Mouse (Mus musculus): ENCODE measurements around the gene Nosip.

The Nosip gene

DNA sequence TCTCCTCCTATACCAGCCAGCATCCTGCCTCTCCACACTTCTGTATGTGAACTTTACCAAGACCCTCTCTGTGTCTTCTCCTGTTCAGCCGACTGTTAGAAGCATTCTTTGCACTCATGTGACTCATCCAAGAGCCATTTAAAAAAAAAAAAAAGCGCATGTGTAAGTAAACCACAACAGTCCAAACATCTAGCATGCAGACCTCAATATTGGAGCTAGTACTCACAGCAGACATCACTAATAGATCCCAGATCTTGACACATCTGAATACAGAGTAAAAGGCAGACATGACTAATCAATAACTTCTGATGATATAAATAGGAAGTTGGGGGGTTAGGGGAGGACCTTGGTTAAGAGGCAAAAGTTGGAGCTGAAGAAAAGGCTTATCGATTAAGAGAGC, 26.6 kb upstream of the Nosip start:
- DNase-seq (ENCODE audit: low read depth, low spot score): no peak

GRCm38 (mm10) chr7:45036702-45037101, 25.5 kb upstream of the Nosip start:
- no peak for DNase-seq (ENCODE audit: low read depth, low spot score)

DNA sequence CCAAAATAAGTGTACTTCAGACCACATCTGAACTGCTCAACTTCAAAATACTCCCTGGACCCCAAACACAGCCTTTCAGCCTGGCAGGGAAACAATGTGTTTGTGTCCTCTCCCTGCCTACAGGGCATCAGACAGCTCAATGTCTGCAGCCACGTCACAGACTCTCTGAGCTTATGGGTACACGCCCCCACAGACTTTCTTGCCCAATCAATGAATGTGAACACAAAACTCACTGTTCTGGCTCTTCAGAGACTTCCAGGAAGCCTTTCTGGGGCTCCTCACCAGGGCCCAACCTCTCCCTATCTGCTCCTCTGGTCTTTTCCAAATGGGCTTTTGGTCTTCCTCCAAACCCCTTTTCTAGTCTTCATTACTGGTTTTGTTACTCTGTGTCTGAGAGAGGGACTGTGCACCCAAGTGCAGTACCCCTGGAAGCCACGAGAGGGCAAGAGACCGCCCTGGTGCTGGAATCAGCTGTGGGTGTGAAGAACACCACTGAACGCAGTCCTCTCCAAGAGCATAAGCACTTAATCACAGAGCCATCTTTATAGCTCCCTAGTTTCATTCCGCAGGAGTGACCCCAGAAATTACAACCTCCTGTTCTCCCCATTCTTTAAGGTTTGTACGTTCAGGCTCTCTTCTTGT, 24.4 kb upstream of the Nosip start:
- DNase-seq (ENCODE audit: low read depth, low spot score): no peak

DNA sequence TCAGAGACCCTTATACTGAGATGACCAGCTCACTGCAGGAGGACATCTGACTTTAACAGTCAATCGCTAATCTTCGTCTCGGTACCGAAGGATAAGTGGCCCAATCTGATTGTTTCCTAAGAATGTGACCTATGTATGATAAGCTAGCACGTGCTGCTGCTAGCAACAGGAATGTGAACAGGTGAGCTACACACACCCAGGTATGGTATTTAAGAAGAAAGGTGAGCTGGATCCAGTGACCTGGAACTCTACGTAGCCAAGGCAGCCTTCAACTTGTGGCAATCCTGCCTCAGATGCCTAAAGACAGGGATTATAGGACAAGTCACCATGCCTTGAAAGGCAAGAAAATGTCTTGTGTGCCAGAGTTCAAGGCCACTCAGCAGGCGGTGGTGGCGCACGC, 23.8 kb upstream of the Nosip start:
- no peak for DNase-seq (ENCODE audit: low read depth, low spot score)

DNA sequence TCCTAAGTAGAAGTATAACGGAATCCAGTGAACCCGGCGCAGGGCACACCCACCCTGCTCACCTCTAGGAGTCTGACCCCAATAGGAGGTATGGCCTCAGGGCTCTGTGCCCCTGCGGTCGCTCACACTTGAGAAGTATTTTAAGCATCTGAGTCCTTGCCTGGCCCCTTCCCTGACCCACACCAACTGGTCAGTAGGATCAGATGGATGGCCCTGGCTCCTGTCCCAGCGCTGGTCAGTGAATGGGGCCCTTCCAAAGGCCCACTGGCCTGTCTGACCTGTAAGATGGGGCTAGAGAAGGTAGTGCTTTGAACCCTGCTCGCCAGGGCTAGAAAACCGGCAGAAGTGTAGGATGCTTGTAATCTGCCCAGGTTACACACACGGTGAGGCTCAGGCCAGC, 21.4 kb upstream of the Nosip start:
- no peak for DNase-seq (ENCODE audit: low read depth, low spot score)

DNA sequence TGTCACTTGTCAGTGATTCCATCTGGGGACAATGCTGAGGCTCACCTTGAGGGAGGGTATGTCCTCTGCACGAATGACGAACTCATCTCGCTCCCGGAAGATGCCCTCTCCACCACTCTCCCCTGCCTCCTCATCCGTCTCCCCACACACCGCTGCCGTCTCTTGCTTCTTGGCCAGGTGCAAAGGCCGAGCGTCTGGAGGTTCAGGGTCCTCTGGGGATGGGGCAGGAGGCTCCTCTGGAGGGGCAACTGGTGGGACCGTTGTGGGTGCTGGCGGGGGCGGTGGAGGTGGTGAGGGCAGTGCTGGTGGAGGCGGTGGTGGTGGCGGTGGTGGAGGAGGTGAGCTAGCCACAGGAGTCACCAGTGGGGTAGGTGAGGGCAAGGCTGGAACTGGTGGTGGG, 18.9 kb upstream of the Nosip start:
- DNase-seq (ENCODE audit: low read depth, low spot score): no peak

- DNase-seq (ENCODE audit: low read depth, low spot score): no peak
Measured at GRCm38 (mm10) chr7:45045741-45046140, 16.5 kb upstream of the Nosip start.

DNA sequence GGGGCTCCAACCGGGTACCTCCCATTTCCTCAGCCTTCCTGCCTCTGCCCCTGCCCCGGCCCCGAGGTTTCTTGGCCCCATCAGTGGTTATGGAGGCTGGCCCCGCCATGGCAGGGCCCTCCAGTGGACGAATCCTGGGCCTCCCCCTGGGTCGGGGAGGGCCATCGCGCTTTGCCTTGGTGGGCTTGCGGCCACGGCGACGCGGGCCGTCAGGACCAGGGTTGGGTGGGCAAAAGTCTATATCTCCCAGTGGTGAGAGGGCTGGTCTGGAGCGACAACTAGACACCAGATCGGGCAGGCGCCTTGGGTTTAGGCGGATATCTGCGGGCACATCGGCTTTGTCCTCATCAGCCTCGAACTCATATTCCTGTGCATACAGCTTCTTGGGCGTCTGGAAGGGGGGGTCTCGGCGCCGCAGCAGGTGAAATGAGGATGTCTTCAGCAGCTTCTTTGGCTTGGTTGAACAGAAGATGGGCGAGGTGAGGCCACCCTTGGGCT, 15.3 kb upstream of the Nosip start:
- no peak for DNase-seq (ENCODE audit: low read depth, low spot score)

DNA sequence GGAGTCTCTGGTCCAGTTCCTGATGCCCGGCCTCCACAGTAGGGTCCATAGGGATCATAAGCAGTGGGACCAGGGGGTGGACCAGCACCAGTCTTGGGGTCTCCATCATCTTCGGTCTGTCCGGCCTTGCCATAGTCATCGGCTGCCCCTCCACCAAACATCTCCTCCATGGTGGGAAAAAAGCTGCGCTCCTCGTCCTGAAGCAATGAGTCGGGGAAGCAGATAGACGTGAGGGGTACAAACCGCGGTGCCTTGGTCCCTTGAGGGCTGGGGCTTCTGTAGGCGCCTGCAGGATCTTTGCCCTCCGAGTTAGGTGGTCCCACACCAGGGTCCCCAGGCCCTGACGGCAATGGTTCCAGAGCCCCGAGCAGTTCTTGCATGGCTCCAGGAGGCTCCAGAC, 14.7 kb upstream of the Nosip start:
- no peak for DNase-seq (ENCODE audit: low read depth, low spot score)

- DNase-seq (ENCODE audit: low read depth, low spot score): no peak
Measured at GRCm38 (mm10) chr7:45048001-45048890, 14.0 kb upstream of the Nosip start.

DNA sequence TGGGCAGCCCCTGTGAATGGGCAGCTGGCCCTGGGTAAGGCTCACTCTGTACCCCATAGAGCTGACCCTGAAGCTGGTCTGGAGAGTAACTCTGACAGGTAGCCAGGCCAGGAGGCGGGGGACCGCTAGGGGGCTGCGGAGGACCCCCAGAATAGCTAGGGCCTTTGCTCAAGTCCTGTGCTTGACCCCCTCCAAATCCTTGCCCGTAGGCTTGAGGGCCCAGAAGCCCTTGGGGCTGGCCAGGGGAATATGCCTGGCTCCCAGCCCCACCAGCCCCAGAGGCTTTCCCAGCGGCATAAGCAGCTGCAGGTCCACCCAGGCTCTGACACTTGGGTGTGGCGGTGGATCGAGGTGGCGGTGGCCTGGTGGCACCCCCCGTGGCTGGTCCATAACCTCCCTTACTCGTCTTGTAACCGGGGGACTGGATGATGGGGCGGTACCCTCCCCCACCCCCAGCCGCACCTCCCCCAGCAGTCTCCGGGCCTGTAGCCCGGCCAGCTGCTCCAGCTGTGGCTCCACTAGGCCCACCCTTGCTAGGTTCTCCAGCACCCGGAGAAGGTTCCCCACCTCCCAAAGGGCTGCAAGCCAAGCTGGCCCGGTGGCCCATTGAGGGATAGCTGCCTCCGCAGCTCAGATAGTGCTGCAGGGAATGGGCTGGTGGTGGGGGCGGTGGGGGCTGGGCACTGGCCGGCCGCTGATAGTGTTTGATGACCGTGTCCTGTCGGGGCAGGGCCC, 13.1 kb upstream of the Nosip start:
- DNase-seq (ENCODE audit: low read depth, low spot score): no peak

- DNase-seq (ENCODE audit: low read depth, low spot score): peak; percentile 93
Measured at GRCm38 (mm10) chr7:45050945-45051600, 11.2 kb upstream of the Nosip start.

DNA sequence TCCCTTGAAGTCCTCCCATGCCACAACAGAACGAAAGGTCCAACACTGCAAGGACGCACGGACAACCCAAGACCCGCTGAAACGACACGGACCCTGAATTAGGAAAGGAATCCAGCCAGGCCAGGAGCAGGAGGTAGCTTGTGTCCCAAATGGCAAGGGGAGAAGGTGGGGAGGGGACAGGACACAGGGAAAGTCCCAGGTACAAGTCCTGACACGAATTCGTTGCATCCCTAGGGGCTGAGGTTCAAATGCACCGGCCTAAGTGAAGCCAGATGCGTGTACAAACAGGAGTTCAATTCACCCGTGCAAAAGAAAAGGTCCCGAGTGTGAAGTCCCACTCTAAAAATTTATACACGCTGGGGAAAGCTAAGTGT, 10.6 kb upstream of the Nosip start:
- DNase-seq (ENCODE audit: low read depth, low spot score): no peak

DNA sequence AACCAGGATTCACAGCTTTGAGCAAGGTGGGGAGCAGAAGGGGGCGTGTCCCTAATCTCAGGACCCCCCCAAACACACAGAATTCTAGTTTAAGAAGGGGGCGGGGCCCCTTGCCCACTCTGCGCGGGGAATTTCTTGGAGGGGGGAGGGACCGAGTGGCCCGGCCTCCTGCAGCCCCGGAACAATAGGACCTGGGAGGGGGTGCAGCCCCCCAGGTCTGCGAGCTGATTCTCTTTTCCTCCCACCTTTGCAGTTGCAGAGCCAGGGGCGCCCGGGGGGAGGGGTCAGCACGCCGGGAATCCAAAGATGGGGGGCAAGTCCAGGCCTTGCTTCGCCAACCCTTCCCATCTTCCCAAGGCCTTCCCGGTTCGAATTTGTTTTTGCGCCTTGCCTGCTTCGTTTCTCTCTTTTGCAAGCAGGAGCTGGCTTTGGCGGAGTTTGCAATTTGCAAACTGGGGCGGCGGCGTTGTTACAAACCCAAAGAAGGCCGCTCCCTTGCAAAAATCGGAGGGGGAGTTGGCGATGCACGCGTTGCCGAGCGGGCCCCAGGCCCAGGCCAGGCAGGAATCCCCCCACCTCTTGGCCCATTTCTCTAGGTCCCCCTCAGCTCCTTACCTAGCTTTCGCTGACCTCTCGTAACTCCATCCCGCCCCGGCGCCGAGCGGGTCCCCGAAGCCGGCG, 9.9 kb upstream of the Nosip start:
- no peak for DNase-seq (ENCODE audit: low read depth, low spot score)

GRCm38 (mm10) chr7:45052862-45053116, 9.4 kb upstream of the Nosip start, which contains the start of gene Prr12:
Gene Prr12 (minus strand): TSS chr7:45052881.
- peak; percentile 66 for DNase-seq (ENCODE audit: low read depth, low spot score)

DNA sequence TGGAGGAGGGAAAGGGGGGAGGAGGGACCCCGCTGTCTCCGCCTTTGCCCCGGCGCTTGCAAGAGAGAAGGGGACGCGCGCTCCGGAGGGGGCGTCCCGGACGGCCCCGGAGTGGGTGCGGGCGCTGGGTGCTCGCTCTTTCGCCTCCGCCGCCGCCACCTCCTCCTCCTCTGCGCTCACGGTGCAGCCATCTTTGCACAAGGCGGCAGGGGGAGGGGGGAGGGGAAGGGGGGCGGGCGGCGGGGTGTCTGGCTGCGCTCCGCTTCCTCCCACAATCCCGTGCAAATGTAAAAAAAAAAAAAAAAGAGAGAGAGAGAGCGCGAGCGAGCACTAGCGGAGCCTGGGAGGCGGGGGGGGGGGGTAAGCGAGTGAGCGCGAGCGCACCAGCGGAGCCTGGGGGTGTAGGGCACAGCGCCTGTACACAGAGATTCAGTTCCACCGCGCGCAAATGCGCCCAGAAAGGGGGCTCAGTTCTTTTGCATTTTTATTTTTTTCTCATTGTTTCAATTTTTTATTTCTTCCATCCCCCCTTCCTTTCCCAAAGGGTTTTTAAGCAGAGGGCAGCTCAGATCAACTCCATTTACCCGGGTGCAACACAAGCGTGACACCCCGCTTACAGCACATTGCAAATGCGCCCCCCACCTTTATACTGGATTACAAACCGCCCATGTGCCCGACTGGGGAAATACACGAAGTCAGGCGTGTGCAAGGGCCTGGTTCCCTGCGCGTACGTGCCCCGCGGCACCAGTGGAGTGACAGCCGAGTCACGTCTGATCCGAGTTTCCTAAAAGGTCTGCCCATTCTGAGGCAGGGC, 8.9 kb upstream of the Nosip start:
- peak; percentile 71 for DNase-seq (ENCODE audit: low read depth, low spot score)

GRCm38 (mm10) chr7:45053931-45054510, 8.2 kb upstream of the Nosip start:
- DNase-seq (ENCODE audit: low read depth, low spot score): peak; percentile 98

GRCm38 (mm10) chr7:45056329-45056971, 5.8 kb upstream of the Nosip start:
- no peak for DNase-seq (ENCODE audit: low read depth, low spot score)

DNA sequence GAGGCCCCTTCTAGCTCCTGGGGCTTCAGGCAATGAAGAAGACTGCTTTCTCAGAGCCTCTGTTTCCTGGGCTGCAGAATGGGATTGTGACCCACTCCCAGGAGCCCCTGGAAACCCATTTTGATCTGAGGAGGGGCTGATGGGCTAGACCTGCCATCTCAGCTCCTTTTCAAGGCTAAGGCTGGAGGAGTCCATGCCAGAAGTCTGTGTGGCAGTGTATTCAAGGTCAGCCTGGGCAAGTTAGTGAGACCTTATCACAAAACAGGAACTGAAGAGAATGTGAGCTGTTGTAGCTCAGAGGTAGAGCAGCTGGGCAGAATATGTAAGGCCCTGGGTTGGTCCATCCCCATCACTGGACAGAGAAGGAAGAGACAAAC, 5.3 kb upstream of the Nosip start:
- no peak for DNase-seq (ENCODE audit: low read depth, low spot score)

Measured in forelimb bud, embryonic 11.5 days (tissue).